Mouse (Mus musculus): ENCODE results near the gene Slc9a5. TPM values are rescaled to one million over a fixed set of nuclear protein-coding genes. Genes with fewer than 3 reads are reported as not detected.

Slc9a5 gene
- total RNA-seq, 2 experiments from 2014 or later = 0.58 to 0.93 TPM

DNA sequence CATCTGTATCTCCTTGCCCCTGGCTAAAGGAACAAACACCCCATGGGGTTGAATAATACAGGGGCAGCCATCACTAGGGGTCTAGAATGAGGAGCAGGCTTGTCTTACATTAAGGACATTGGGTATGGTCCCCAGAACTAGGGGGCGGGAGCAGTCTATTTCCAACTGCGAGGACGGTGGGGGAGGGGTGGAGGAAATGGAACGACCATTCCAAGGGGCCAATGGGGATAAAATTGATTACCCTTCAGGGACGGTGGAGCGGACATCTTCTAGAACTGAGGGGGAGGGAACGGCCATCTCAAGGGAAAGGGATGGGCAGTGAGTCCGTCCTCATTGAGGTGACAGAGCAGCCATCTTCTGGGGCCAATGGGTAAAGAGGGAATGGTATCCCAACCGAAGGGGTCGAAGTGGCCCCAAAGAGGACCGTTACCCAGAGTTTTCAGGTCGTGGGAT is 23.0 kb upstream of the Slc9a5 start:
- DNase-seq (ENCODE audit: low spot score in 2 of 2) = no peak

DNA sequence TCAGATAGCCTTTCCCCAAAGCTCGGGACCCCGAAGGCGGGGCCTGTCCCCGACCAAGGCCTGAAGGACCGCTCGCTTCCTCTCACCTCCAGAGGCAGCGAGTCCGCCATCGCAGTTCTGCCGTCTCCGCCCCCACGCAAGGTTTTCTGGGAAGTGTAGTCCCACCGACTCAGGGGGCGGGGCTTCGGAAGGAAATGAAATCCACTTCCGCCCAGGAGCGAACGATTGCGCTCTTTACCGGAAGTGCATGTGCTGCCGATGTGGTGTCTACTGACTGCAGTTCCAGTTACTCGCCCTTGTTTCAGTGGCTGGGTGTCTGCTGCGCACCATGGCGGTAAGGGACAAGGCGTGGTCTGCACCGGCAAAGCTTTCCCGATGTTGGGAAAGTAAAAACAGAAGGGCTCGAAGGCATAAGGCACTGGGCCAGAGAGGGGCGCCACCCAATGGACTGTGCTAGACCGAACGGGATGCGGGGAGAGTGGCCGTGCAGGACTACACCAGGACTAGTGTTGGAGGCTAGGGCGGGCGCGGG is 22.4 kb upstream of the Slc9a5 start, which contains the start of the genes Lrrc29 and Tmem208:
Gene Lrrc29 (minus strand): TSS at position 138 of the 532 bp plus-strand sequence.
Gene Tmem208 (plus strand): TSS at position 214 of the 532 bp plus-strand sequence.
- peak; percentile 97 for DNase-seq (ENCODE audit: low spot score in 2 of 2)

DNA sequence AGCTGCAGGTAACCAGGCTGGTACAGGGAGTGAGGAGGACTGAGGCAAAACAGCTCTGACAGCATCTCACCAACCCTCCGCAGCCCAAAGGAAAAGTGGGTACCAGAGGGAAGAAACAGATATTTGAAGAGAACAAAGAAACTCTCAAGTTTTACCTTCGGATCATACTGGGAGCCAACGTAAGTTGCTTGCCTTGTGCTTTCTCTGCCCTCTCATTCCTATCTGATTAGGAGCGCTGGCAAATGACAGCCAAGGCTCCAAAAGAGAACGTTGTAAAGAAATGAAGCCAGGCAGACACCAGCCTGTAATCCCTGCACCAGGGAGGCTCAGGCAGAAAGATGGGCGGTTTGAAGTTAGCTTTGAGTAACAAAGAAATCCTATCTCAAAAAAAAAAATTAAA is 21.7 kb upstream of the Slc9a5 start:
- DNase-seq (ENCODE audit: low spot score in 2 of 2) = no peak

DNA sequence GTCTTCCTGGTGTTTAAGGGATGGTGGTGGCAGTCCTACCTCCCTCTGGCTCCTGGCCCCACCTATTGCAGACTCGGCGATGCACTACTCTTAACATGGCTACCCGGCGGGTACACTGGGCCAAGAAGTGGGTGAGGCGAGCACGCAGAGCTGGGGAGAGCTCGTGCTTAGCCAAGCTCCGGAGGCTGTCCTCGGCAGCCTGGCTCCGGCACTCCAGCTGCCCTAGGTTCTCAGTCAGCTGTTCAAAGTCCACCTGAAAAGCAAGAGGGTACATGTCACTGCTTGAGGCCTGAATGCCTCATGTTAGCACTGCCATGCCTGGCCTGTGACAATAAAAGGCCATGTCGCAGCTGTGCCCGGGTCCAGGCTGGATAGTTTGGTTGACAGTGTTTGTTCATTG is 18.3 kb upstream of the Slc9a5 start:
- no peak for DNase-seq (ENCODE audit: low spot score in 2 of 2)

DNA sequence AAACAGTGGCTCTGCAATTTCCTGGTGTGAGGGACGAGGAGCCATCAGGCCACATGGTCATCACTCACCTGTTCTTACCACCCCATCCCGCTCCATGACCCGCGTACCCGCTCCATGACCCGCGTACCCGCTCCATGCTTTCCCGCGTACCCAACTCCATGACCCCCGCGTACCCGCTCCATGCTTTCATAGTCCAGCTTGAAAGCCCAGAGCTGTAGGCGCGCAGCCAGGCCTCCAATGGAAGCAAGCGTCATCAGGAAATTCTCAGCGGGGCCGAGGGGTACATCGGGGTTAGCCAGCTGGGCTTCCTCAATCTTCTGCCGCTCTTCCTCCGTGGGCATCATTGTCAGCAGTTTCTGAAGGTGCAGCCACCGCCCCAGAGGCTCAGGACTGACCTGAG is 17.2 kb upstream of the Slc9a5 start:
- DNase-seq (ENCODE audit: low spot score in 2 of 2) = no peak

DNA sequence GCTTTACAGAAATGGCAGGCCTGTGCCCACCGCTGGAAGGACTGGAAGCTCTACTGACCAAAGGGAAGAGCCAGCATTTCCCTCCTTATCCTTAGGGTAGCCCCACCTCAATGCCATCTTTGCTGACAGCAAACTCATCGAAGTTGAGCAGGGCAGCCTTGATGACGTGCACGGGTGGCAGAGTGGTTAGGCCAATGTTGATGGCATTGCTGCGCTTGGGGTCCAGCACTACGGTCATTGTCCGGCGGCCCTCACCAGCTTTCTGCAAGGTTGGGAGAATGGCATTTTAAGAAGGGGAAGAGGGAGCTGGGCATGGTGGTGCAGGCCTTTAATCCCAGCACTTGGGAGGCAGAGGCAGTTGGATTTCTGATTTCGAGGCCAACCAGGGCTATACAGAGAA is 16.7 kb upstream of the Slc9a5 start:
- DNase-seq (ENCODE audit: low spot score in 2 of 2) = no peak

DNA sequence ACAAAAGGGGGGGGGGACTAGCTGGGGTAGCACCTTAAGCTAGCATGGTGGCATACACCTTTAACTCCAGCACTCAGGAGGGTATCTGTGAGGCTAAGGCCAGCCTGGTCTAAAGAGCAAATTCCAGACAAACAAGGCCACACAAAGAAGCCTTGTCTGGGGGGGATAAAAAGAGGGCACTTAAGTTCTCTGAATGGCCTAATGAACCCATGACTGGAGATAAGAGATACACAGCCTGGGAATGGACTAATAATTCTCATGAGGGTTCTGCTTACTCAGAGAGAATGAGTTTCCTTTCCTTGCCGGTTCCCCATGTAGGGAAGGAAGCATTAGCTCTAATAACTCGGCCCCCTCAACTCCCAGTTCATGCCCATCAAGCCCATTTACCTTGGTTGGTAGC is 16.1 kb upstream of the Slc9a5 start:
- no peak for DNase-seq (ENCODE audit: low spot score in 2 of 2)

DNA sequence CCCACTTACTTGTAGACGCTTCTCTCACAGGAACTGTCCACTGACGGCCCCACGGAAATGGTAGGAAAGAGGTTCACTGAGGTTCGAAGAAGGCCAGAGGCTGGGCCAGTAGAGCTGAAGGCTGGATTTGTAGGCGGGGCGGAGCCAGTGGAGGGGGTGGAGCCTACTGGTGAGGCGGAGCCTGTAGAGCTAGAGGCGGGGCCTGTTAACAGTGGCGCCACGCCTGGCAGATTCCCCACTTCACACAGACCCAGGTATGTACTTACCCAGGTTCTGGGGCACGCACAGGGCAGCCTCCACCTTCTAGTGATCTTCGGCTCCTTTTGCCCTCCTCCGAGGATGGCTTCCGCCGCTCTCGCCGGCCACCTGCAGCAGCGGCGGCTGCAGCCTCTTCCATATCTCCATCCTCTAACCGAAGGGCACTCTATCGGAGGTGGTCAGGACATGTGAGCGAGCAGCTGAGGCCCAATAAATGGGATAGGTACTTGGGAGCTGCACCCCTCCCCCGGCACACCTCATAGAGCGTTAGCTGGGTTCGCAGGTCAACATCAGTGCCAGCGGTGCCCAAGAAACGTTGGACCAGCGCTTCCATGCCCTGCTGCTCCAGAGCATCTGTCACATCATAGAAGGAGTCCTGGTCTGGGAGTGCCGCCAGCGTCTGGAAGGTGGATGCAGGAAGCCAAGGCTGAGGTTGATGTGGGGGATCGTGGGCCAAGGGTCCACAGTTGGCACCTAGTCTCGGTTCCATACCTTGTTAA is 12.1 kb upstream of the Slc9a5 start:
- no peak for DNase-seq (ENCODE audit: low spot score in 2 of 2)

DNA sequence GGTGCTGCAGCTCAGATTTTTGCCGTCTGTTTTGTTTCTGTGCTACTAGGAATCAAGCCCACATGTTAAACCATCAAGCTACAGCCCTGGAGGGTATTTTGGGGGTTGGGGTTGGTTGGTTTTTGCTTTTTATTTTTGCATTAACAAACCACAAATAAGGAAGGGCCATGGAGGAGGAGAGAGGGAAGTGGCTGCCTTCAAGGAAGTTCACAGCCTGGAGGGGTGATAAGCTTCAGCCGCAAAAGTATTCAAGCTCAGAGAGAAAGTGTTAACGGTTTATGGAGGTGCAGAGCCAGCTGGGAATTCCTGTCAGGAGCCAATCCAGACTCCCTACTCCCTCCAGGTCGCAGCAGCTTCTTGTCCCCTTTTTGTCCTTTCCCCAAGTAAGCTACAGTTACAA is 9.7 kb upstream of the Slc9a5 start:
- no peak for DNase-seq (ENCODE audit: low spot score in 2 of 2)

DNA sequence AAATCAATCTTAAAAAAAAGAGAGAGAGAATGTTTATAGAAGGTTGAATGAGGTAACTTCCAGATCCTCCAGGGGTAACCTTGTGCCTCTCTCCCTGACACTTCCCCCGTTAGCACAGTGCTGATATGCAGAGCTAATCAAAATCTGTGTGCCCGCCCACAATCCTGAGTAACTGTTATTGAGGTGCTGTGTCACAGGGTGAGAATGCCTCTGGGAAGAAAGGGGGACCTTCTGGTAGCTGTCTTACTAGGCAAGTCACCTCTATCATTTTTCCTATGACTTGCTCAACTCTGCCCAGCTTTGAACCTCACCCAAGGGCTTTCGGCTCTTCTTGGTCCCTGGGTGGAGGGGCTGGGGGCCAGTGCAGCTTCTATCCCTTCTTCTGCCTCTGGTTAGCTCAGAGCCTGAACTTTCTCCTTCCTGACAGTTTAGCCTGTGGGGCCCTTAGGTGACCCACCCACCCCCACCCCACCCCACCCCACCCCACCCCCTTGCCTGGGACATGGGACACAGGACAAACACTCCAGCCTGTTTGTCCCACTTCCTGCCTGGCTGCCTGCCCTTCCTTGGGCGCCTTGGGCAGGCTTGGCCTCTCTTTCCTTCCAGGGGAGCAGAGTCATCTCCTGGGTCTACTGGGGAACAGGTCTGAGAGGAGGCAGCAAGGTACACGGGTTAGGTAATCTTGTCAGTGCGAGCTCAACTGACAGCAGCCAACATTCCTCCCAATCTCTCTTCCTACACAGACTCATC is 8.6 kb upstream of the Slc9a5 start:
- no peak for DNase-seq (ENCODE audit: low spot score in 2 of 2)

DNA sequence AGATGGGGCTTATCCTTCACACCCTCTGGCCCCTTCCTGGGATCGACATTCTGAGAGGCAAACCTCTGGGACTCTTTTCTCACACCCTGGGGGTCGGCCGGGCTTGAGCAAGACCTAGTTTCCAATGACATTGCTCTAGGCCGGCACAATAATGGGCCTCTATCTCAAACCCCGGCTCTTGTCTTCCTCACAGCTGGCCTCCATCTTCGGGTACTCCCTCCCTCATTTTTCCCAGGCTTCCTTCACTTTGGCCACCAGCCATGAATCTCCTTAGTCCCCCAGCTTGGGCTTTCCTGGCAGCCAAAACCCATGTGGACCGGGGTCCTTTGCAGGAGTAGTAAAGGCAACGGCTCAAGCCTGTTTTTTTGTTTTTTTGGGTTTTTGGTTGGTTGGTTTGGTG is 7.2 kb upstream of the Slc9a5 start:
- no peak for DNase-seq (ENCODE audit: low spot score in 2 of 2)

DNA sequence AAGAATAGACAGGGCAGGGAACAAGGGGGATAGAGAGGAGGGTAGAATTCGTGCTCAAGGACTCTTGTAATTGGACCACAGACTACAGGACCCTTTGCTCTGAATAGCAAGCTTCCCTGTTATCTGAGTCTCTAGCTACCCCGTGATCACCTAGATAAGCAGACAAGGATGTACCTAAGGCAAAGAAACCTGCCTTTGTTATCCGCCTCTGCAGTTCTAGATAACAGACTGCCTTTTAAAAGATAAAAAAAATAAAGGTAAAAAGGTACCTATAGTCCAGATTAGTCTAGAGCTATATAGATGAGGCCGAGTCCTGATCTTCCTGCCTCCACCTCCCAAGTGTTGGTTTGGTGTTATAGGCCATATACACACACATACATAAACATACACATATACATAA is 5.9 kb upstream of the Slc9a5 start:
- no peak for DNase-seq (ENCODE audit: low spot score in 2 of 2)

DNA sequence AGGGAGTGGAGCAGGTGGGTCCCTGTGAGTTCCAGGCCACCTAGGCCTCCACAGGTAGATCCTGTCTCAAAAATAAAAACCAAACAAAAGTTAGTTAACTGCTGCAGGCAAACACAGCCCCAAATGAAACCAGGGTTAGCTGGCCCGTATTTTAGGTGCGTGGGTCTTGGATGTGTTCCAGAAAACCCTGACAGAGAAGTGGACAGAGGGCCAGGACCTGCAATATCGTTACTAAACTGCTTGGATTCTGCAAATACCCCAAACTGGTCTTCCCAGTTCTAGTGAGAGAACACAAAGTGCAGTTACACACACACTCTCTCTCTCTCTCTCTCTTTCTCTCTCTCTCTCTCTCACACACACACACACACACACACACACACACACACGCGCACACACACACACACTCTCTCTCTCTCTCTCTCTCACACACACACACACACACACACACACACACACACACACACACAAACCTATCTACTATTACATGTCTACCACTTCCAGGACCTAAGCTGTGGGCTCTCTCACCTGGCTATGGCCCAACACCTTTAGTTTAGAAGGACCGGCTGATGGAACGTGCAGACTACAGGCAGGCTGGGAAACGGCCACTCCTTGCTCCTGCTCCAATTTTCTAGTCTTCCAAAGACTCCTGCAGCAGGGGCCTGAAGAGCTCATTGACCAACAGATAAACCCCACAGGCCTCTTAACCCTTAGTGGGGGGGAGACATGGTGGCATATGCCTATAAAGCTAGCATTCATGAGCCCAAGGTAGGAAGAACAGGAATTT is 4.7 kb upstream of the Slc9a5 start:
- no peak for DNase-seq (ENCODE audit: low spot score in 2 of 2)

DNA sequence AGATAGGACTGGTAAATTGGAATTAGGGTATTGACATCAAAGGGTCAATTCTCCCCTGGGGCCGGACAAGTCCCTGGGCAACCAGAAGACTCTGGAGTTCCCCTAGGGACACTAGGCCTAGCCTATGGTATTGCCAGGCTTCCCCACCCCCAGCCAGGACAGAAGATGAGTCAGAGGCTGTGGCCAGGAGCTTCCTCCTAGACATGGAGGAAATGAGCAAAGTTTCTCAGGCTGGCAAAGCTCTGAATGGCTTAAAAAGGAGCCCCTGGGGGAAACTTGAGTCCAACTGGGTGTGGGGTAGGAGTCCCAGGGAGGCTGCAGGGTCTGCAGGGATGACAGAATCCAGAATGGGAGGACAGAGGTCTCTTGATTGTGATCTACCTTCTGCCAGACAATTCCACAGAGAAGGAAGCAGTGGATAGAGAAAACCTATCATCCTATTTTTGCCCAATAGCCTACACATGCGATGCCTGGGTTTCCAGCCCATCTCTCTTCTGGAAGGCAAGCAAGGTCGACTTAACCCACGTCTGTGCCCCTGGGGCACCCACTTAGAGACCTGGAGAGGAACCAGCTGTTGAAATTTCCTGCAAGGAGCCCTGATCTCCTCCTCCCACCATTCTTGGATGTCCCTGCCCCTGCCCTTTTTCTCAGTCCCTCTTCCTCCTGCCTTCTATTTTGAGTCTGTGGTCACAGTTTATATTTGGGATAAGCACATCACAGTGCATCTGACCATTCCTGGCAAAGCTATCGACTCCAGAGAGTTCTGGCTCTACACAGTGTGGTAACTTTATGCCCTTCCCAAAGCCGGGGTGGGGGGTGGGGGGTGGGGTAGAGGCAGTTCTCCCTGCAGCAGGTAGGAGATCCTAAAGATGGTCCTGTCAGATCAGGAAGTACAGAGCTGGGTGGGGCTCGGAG is 3.3 kb upstream of the Slc9a5 start:
- no peak for DNase-seq (ENCODE audit: low spot score in 2 of 2)

DNA sequence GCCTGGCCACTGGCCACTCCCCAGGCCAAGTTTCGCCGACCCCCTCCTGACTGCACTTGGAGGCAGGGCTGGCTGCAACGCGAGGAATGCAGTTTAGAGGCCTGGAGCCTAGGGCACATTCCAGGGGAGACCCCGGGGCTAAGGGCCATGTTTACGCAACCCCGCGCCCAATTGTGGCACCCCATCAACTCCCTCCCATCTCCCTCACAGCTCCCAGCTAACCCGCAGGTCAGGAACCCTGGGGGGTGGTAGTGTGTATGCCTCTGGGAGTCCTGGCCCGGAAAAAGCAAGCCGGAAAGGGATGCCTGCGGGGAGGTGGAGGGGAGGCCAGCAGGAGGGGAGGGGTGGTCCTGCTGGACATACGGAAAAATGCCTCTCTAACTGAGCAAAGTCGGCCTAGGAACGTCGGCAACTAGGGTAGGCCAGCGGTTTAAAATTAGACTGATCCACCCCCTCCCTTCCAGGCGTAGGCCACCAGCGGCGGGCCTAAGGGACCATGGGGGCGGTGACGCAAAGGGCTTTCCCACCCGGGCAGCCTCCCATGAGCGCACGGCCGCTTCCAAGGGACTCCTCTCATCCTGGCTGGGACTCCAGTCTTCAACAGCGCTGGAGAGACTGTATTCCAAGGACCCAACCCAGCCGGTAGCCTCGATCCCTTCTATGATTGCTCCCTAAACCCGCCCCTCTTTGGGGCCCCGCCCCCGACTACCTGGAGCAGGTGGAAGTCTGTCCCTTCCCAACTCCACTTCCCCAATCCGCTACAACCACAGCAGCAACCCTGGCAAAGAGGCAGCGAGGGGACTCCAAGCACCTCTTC is 1.8 kb upstream of the Slc9a5 start:
- peak; percentile 36 to 53 for DNase-seq (ENCODE audit: low spot score in 2 of 2)

DNA sequence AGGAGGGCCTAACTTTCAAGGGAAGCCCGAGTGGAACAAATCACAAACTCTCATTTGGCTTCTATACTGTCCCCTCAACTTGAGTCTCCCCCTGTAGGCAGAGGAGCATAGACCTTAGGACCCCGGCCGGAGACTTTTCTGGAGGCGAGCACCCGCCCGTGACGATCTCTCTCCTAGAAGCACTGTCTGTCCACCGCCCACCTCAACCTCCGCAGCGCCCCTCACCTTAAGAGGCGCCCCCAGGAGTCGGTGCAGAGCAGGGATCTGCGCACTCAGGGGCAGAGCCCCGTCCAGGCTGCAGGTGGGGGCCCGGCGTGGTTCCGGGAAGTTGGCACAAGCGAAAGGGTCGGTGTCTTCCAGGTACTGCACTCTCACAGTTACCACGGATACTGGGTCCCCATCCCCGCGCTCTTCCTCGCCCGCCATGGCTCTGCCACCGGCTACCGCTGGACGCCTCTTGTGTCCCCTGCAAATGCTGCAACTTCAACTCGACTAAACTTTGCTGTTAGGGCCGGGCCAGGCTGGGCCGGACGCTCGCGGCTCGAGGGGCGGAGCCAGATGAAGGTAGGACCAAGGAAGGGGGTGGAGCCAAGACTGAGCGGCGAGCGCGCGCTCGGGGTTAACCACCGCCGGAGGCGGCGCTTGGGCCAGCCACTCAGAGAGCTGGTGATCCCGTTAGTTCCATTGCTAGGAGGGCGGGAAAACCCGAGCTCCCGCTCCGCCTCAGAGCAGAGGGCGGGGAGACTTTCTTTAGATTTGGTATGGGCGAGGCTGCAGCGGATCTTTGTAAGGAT is 1.0 kb upstream of the Slc9a5 start, which contains the start of gene Fhod1:
Gene Fhod1 (minus strand): TSS at position 526 of the 794 bp plus-strand sequence.
- DNase-seq (ENCODE audit: low spot score in 2 of 2) = peak; percentile 86 to 89

DNA sequence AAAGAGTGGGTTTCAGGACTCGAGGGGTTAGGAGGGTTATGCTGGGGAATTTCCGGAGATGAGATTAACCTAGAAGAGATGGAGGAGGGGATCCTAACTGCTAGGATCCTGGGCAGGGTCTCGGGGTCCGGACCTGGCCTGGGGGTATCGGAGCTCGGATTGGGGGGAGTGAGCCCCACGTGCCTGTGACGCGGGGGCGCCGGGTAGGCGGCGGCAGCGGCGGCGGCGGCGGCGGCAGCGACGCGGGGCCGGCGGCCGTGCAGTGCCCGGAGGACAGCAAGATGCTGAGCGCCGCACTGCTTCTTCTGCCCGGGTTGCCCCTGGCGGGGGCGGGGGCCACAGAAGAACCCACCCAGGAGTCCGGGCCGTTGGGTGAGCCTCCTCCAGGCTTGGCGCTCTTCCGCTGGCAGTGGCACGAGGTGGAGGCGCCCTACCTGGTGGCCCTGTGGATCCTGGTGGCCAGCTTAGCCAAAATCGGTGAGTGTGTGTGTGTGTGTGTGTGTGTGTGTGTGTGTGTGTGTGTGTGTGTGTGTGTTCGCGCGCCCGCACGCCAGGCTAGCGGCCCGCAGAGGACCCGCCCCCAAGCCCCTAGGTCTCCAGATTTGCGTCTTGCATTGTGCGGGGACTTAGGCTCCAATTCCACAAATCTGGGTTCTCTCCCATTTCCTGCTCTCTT is 591 bp downstream of the Slc9a5 start:
- DNase-seq (ENCODE audit: low spot score in 2 of 2) = peak; percentile 29 to 46

DNA sequence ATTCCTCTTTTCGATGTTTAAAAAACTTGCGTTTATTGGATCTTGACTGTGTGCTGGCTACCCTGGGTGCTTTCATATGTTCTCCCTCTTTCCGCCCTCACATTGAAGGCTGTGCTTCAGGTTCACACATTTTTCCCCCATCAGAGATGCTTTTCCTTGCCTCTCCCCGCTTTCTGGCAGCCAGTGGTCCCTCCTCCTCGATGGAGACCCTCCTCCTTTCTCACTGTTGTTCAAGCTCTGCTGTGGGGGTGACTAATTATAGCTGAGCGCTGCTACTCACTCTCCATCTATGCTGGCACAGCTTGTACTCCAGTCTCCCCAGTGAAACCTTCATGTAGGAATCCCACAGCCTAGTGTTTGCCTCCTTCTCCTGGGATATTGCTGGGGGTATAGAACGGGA is 1.5 kb downstream of the Slc9a5 start:
- DNase-seq (ENCODE audit: low spot score in 2 of 2) = no peak
